Comparison of ENCODE assay signal across 10 mouse cellular contexts in the genomic region with DNA sequence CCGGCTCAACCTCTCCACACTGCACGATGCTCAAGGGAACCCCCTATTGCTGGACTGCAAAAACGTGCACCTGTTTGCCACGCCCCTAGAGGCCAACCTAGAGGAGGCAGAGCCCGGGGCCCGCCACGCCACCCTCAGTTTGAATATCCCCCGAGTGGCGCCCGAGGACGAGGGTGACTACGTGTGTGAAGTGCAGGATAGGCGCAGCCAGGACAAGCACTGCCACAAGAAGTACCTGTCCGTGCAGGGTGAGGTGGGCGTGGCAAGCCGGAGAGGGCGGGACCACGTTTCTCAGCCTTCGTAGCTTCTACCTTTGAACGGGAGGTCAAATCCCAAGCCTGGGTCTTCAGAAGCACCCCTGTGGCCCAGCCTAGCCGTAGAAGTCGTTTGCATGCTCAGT. TPM values are rescaled to one million over a fixed set of nuclear protein-coding genes. Genes with fewer than 3 reads are reported as not detected.
DNase-seq lines count a peak whose midpoint lies in the region; ATAC-seq lines count a peak whose summit lies in the region.
"Had no signal": no experiment of that assay in that cellular context is flagged by ENCODE, and none has a peak within 500 bp of the region (broad histone marks: within the 10 kb centered on the region; RNA-seq: fewer than 3 reads in every experiment).

No protein-coding gene starts in this region.

- H3K4me1 ChIP-seq in kidney, embryonic 14.5 days (ENCODE audit: control insufficient read depth, insufficient read depth, low read length): no peaks in the 10 kb centered on the region
- H3K4me1 ChIP-seq in embryonic facial prominence, embryonic 10.5 days: peaks cover 18% of the 10 kb centered on the region
- no peaks in the 10 kb centered on the region for H3K4me1 ChIP-seq in hindbrain, embryonic 14.5 days (replicated peaks; ENCODE audit: control insufficient read depth, insufficient read depth, low read length)
- peaks cover 12% of the 10 kb centered on the region for H3K4me1 ChIP-seq in midbrain, embryonic 15.5 days

- H3K9ac ChIP-seq in kidney, embryonic 14.5 days (ENCODE audit: low read depth, low read length): no peak overlapping the region
- H3K9ac ChIP-seq in hindbrain, embryonic 14.5 days: no peak overlapping the region
- H3K9ac ChIP-seq in midbrain, embryonic 15.5 days: no peak overlapping the region

- H3K9me3 ChIP-seq in kidney, embryonic 14.5 days (ENCODE audit: control insufficient read depth, low read length): no peaks in the 10 kb centered on the region
- H3K9me3 ChIP-seq in embryonic facial prominence, embryonic 10.5 days: no peaks in the 10 kb centered on the region
- no peaks in the 10 kb centered on the region for H3K9me3 ChIP-seq in hindbrain, embryonic 14.5 days (ENCODE audit: control insufficient read depth, low read length)
- no peaks in the 10 kb centered on the region for H3K9me3 ChIP-seq in midbrain, embryonic 15.5 days

- H3K4me2 ChIP-seq in kidney, embryonic 14.5 days (replicated peaks; ENCODE audit: low read depth, low read length): peak overlapping the region; percentile 31
- peak overlapping the region; percentile 47 for H3K4me2 ChIP-seq in hindbrain, embryonic 14.5 days (replicated peaks)
- peak overlapping the region; percentile 54 for H3K4me2 ChIP-seq in midbrain, embryonic 15.5 days

- DNase-seq in kidney, postnatal 10 days: no peak
- DNase-seq in embryonic facial prominence, embryonic 10.5 days (ENCODE audit: low spot score): no peak
- DNase-seq in hindbrain, embryonic 14.5 days (ENCODE audit: low spot score): no peak
- DNase-seq in adrenal gland, postnatal 4 days (ENCODE audit: low spot score in 2 of 2): no peak
- DNase-seq in cerebellum, adult 11 months: no peak
- no peak for DNase-seq in left cerebral cortex, adult 8-10 months (ENCODE audit: low spot score in 2 of 2)

- ATAC-seq in kidney, embryonic 14.5 days (ENCODE audit: low FRiP score, low TSS enrichment): 0 out of 2 replicates have a peak, but pooled peaks have one; percentile 16
- no peak for ATAC-seq in hindbrain, embryonic 14.5 days (ENCODE audit: low FRiP score)
- peak; percentile 50 for ATAC-seq in midbrain, embryonic 15.5 days (replicated peaks)

- peak overlapping the region; percentile 9 for H3K4me3 ChIP-seq in kidney, embryonic 14.5 days (ENCODE audit: low read length)
- peak overlapping the region; percentile 39 for H3K4me3 ChIP-seq in embryonic facial prominence, embryonic 10.5 days
- H3K4me3 ChIP-seq in hindbrain, embryonic 14.5 days (replicated peaks; ENCODE audit: low read length): peak overlapping the region; percentile 15
- peak overlapping the region; percentile 36 for H3K4me3 ChIP-seq in midbrain, embryonic 15.5 days

- 9% methylated on average over 22 of the region's 22 CpGs for WGBS in kidney, embryonic 14.5 days
- WGBS in embryonic facial prominence, embryonic 10.5 days: 5% methylated on average over 22 of the region's 22 CpGs
- 5% methylated on average over 21 of the region's 22 CpGs for WGBS in hindbrain, embryonic 14.5 days
- 12% methylated on average over 22 of the region's 22 CpGs for WGBS in midbrain, embryonic 15.5 days

- peaks cover 31% of the 10 kb centered on the region for H3K27me3 ChIP-seq in kidney, embryonic 14.5 days (ENCODE audit: control insufficient read depth, insufficient read depth, low read length)
- peaks cover 68% of the 10 kb centered on the region for H3K27me3 ChIP-seq in embryonic facial prominence, embryonic 10.5 days (replicated peaks; ENCODE audit: low read depth, poor library complexity, severe bottlenecking)
- peaks cover 50% of the 10 kb centered on the region for H3K27me3 ChIP-seq in hindbrain, embryonic 14.5 days (ENCODE audit: control insufficient read depth, insufficient read depth, low read length)
- H3K27me3 ChIP-seq in midbrain, embryonic 15.5 days (replicated peaks): peaks cover 41% of the 10 kb centered on the region

- no peak overlapping the region for H3K27ac ChIP-seq in kidney, embryonic 14.5 days (ENCODE audit: low read depth, low read length)
- no peak overlapping the region for H3K27ac ChIP-seq in embryonic facial prominence, embryonic 10.5 days (replicated peaks)
- H3K27ac ChIP-seq in hindbrain, embryonic 14.5 days: no peak overlapping the region
- H3K27ac ChIP-seq in midbrain, embryonic 15.5 days: no peak overlapping the region

- no peaks in the 10 kb centered on the region for H3K36me3 ChIP-seq in kidney, embryonic 14.5 days (ENCODE audit: control insufficient read depth, insufficient read depth, low read length)
- no peaks in the 10 kb centered on the region for H3K36me3 ChIP-seq in embryonic facial prominence, embryonic 10.5 days (replicated peaks)
- H3K36me3 ChIP-seq in hindbrain, embryonic 14.5 days (replicated peaks; ENCODE audit: control insufficient read depth, insufficient read depth): no peaks in the 10 kb centered on the region
- no peaks in the 10 kb centered on the region for H3K36me3 ChIP-seq in midbrain, embryonic 15.5 days (replicated peaks)

RNA-seq across cellular contexts. Expression of a gene that starts 25.0 kb away (rescaled TPM):
- polyA plus RNA-seq in kidney, embryonic 14.5 days (2014; fragmentation: Nextera tagmentation; extraction: Ambion mirVana): 6.5 and 10.6 TPM in 2 replicates
- 5.6 and 6.0 TPM in 2 replicates for polyA plus RNA-seq in embryonic facial prominence, embryonic 10.5 days (2016; fragmentation: Nextera tagmentation; extraction: Ambion mirVana)
- 2.2 and 2.8 TPM in 2 replicates for polyA plus RNA-seq in hindbrain, embryonic 14.5 days (2014; fragmentation: Nextera tagmentation; extraction: Ambion mirVana)
- 1.9 TPM in 2 replicates for polyA plus RNA-seq in midbrain, embryonic 15.5 days (2015; fragmentation: Nextera tagmentation; extraction: Ambion mirVana)
- total RNA-seq in adrenal gland, postnatal 4 days (2021): 10 to 100 TPM; 23.3 to 24.2 TPM
- 1 to 10 TPM; 2.5 to 3.0 (median 2.8) TPM for total RNA-seq in left cerebral cortex, adult 8-10 months (2022)

RNA-seq across cellular contexts. Expression of a gene that starts 29.3 kb away (rescaled TPM):
- not detected in 2 replicates for polyA plus RNA-seq in kidney, embryonic 14.5 days (2014; fragmentation: Nextera tagmentation; extraction: Ambion mirVana)
- polyA plus RNA-seq in embryonic facial prominence, embryonic 10.5 days (2016; fragmentation: Nextera tagmentation; extraction: Ambion mirVana): not detected in 2 replicates
- not detected in 2 replicates for polyA plus RNA-seq in hindbrain, embryonic 14.5 days (2014; fragmentation: Nextera tagmentation; extraction: Ambion mirVana)
- not detected in 2 replicates for polyA plus RNA-seq in midbrain, embryonic 15.5 days (2015; fragmentation: Nextera tagmentation; extraction: Ambion mirVana)
- total RNA-seq in adrenal gland, postnatal 4 days (2021): not detected
- not detected for total RNA-seq in left cerebral cortex, adult 8-10 months (2022)
- total RNA-seq: CH12.LX; liver, adult 2 months had no signal
